Mouse (Mus musculus): ENCODE measurements around the gene Gm5089.

GRCm38 (mm10) chr14:122462689-122463079 is 11.8 kb upstream of the Gm5089 start:
- no peak for TF ChIP-seq CTCF (IDR thresholded peaks at IDR 0.05; ENCODE audit: borderline replicate concordance, control insufficient read depth, extremely low read depth, insufficient read depth, low read length, poor library complexity)
- no peak for TF ChIP-seq POLR2A (IDR thresholded peaks at IDR 0.05; ENCODE audit: control insufficient read depth, extremely low read depth, insufficient read depth, low read length, poor library complexity)
